Mouse (Mus musculus): ENCODE results near the gene Cyfip2. TPM values are rescaled to one million over a fixed set of nuclear protein-coding genes. Genes with fewer than 3 reads are reported as not detected.

Gene Cyfip2
- total RNA-seq, 2 experiments from 2014 or later, result 2.1 to 2.3 TPM

Small RNA genes within 50 kb of the gene (microRNA-seq; reads per million reads assigned to microRNA genes)
- gene Mir7239, result not detected

Other genes with a start within 250 kb of the Cyfip2 start
- gene Nipal4, start 146.4 kb downstream of the Cyfip2 start, total RNA-seq (2021), result under 1 TPM; 0.13 to 0.32 TPM
- gene Fndc9, start 77.3 kb downstream of the Cyfip2 start, total RNA-seq (2021), result not detected
- under 1 TPM; 0.22 to 0.23 TPM for gene Itk, start 76.7 kb upstream of the Cyfip2 start, total RNA-seq (2021)
- not detected for gene Fam71b, start 83.7 kb upstream of the Cyfip2 start, total RNA-seq (2021)
- 10 to 100 TPM; 22.8 to 25.0 TPM for gene Med7, start 124.1 kb upstream of the Cyfip2 start, total RNA-seq (2021)
- under 1 TPM; 0.10 to 0.27 TPM for gene Havcr2, start 142.1 kb upstream of the Cyfip2 start, total RNA-seq (2021)
- not detected for gene Gm12169, start 211.4 kb upstream of the Cyfip2 start, total RNA-seq (2021)